Mouse (Mus musculus) Patski (cell line): ENCODE measurements around the gene Prdm12. TPM values are rescaled to one million over a fixed set of nuclear protein-coding genes. Genes with fewer than 3 reads are reported as not detected.

ENCODE experiments used
- ATAC-seq: fragments of 100-300 bp; one replicate; pipeline ENCODE4 v1.8.0; 2021
- CTCF ChIA-PET: fragments of 350-600 bp; sonication (Branson Sonifier 250); formaldehyde crosslinking; loops from one replicate; lab custom pipeline; 2022; ENCODE audit warnings: inconsistent platforms; lab: Charles Lee
- POLR2A ChIA-PET: fragments of 350-600 bp; sonication (Branson Sonifier 250); formaldehyde crosslinking; loops from one replicate; lab custom pipeline; 2022; ENCODE audit warnings: antibody characterized with exemption, inconsistent platforms; lab: Charles Lee
- DNase-seq: peaks from one replicate; pipeline ENCODE4 v3.0.0-alpha.2; 2011; ENCODE audit warnings: low read depth, low spot score
- H3K27me3 ChIP-seq: fragments of 371-371 bp; one replicate; pipeline ENCODE4 v1.5.1; 2021
- CTCF ChIP-seq: fragments of 100-300 bp; IDR thresholded peaks from one replicate; pipeline ENCODE4 v1.5.1; 2021
- in situ Hi-C: fragments of 300-500 bp; cut with MboI; formaldehyde crosslinking; loops from 3 replicates; pipeline ENCODE4 v1.11.1; 2018; ENCODE audit warnings: low pct_unique_long_range_greater_than_20kb, mixed read lengths
- polyA plus RNA-seq: library from polyadenylated mRNA; unstranded; gene quantifications from one replicate; pipeline ENCODE4 v1.2.3, GENCODE M21; 2021

The Prdm12 gene
- polyA plus RNA-seq, 1 experiment from 2014 or later = not detected

GRCm38 (mm10) chr2:31681731-31682235 is 41.9 kb downstream of the Prdm12 start:
- no peak for TF ChIP-seq CTCF
- in situ Hi-C loops = no loop called here
- ChIA-PET POLR2A (interaction anchor here (0.7 kb wide), 1 partner anchor 184 kb away, joined by 3 read pairs; no protein-coding TSS in a partner anchor), CTCF (no interaction called here)
- no peak for ATAC-seq
- peak; percentile 13 for DNase-seq
- no peaks in the 10 kb centered on the region for H3K27me3 ChIP-seq

GRCm38 (mm10) chr2:31683666-31684065 is 43.8 kb downstream of the Prdm12 start:
- TF ChIP-seq CTCF = peak; percentile 77
- POLR2A ChIA-PET = interaction anchor here (1.1 kb wide), 1 partner anchor 20 kb away, joined by 3 read pairs; no protein-coding TSS in a partner anchor
- in situ Hi-C loops = no loop called here
- H3K27me3 ChIP-seq = no peaks in the 10 kb centered on the region
- CTCF ChIA-PET = interaction anchor here (0.9 to 3.7 kb wide), 12 partner anchors 9 to 229 kb away, joined by 3 to 27 read pairs (median 4); no protein-coding TSS in a partner anchor
- ATAC-seq = no peak
- DNase-seq = peak; percentile 10

GRCm38 (mm10) chr2:31688074-31688925 is 48.5 kb downstream of the Prdm12 start, which contains the start of gene Abl1:
Gene Abl1, plus strand, starts transcription at chr2:31688376.
- DNase-seq (peak; percentile 72), ATAC-seq (peak; percentile 98)
- POLR2A ChIA-PET = interaction anchor here (1.8 kb wide), 1 partner anchor 94 kb away, joined by 4 read pairs; no protein-coding TSS in a partner anchor
- in situ Hi-C loops = loop anchor here (5.0 kb wide), 2 partner anchors 99 to 224 kb away; no protein-coding TSS in a partner anchor
- TF ChIP-seq CTCF = no peak
- CTCF ChIA-PET = interaction anchor here (0.9 kb wide), 1 partner anchor 11 kb away, joined by 3 read pairs; no protein-coding TSS in a partner anchor
- H3K27me3 ChIP-seq = no peaks in the 10 kb centered on the region

GRCm38 (mm10) chr2:31689045-31689444 is 49.2 kb downstream of the Prdm12 start:
- no peak for TF ChIP-seq CTCF
- no peaks in the 10 kb centered on the region for H3K27me3 ChIP-seq
- in situ Hi-C loops = loop anchor here (5.0 kb wide), 2 partner anchors 98 to 223 kb away; no protein-coding TSS in a partner anchor
- ATAC-seq (no peak), DNase-seq (no peak)
- POLR2A ChIA-PET = interaction anchor here (1.8 kb wide), 1 partner anchor 94 kb away, joined by 4 read pairs; no protein-coding TSS in a partner anchor
- CTCF ChIA-PET = no interaction called here

- POLR2A ChIA-PET = no interaction called here
- CTCF ChIA-PET = interaction anchor here (0.7 kb wide), 1 partner anchor 223 kb away, joined by 3 read pairs; no protein-coding TSS in a partner anchor
- no peaks in the 10 kb centered on the region for H3K27me3 ChIP-seq
- ATAC-seq (no peak), DNase-seq (no peak)
- TF ChIP-seq CTCF = no peak
- in situ Hi-C loops = no loop called here
Observed at GRCm38 (mm10) chr2:31690063-31690462, 50.2 kb downstream of the Prdm12 start.

- ChIA-PET CTCF (no interaction called here), POLR2A (interaction anchor here (0.7 kb wide), 1 partner anchor 165 kb away, joined by 4 read pairs; no protein-coding TSS in a partner anchor)
- no peak for ATAC-seq
- DNase-seq = no peak
- H3K27me3 ChIP-seq = no peaks in the 10 kb centered on the region
- in situ Hi-C loops = no loop called here
- TF ChIP-seq CTCF = peak; percentile 64
Observed at GRCm38 (mm10) chr2:31698209-31698608, 58.4 kb downstream of the Prdm12 start.

GRCm38 (mm10) chr2:31700545-31701446 is 61.0 kb downstream of the Prdm12 start:
- ChIA-PET CTCF (interaction anchor here (0.6 to 2.7 kb wide), 3 partner anchors 10 to 109 kb away, joined by 3 to 7 read pairs (median 3); no protein-coding TSS in a partner anchor), POLR2A (interaction anchor here (0.9 kb wide), 1 partner anchor 75 kb away, joined by 3 read pairs; no protein-coding TSS in a partner anchor)
- in situ Hi-C loops = no loop called here
- ATAC-seq (no peak), DNase-seq (no peak)
- TF ChIP-seq CTCF = no peak
- no peaks in the 10 kb centered on the region for H3K27me3 ChIP-seq

- DNase-seq = no peak
- TF ChIP-seq CTCF = no peak
- POLR2A ChIA-PET = interaction anchor here (0.6 to 0.8 kb wide), 2 partner anchors 20 to 362 kb away, joined by 3 to 5 read pairs; no protein-coding TSS in a partner anchor
- no peak for ATAC-seq
- in situ Hi-C loops = no loop called here
- H3K27me3 ChIP-seq = no peaks in the 10 kb centered on the region
- CTCF ChIA-PET = no interaction called here
Observed at GRCm38 (mm10) chr2:31703226-31703625, 63.4 kb downstream of the Prdm12 start.

Other genes with a start within 250 kb of the Prdm12 start
- 9.1 TPM for gene Ass1, start 169.8 kb upstream of the Prdm12 start, polyA plus RNA-seq
- gene Fubp3, start 67.4 kb upstream of the Prdm12 start, polyA plus RNA-seq = 76.9 TPM
- gene Exosc2, start 30.7 kb downstream of the Prdm12 start, polyA plus RNA-seq = 44.1 TPM
- gene Abl1, start 48.3 kb downstream of the Prdm12 start, polyA plus RNA-seq = 58.8 TPM
- gene Qrfp, start 170.5 kb downstream of the Prdm12 start, polyA plus RNA-seq = not detected
- gene Fibcd1, start 206.0 kb downstream of the Prdm12 start, polyA plus RNA-seq = 0.06 TPM
- gene Lamc3, start 247.3 kb downstream of the Prdm12 start, polyA plus RNA-seq = 0.10 TPM